Mouse (Mus musculus) stomach, postnatal 0 days (tissue): ENCODE measurements around the gene Olfr594. TPM values are rescaled to one million over a fixed set of nuclear protein-coding genes. Genes with fewer than 3 reads are reported as not detected.
"Not testable (repeated sequence)": the region's sequence is repeated elsewhere in the genome, so short reads cannot be mapped to it uniquely, and the experiment has no call there.

Experiments used
- ATAC-seq: fragments of 200-750 bp; cut with Nextera tagmentation; 2 replicates; pipeline ENCODE4 v1.8.0; 2017; ENCODE audit not compliant: low FRiP score, low TSS enrichment
- DNase-seq: peaks from one replicate; pipeline ENCODE4 v3.0.0-alpha.2; 2016; ENCODE audit warnings: low spot score
- H3K27ac ChIP-seq: fragments of 300-500 bp; sonication (generic); replicated peaks from 2 replicates; pipeline ENCODE4 v1.5.1; 2014; ENCODE audit warnings: mild to moderate bottlenecking, control low read depth
- H3K27me3 ChIP-seq: fragments of 300-500 bp; sonication (generic); 2 replicates; pipeline ENCODE4 v1.6.1; 2014; ENCODE audit warnings: low read length; ENCODE audit not compliant: control insufficient read depth, insufficient read depth
- H3K36me3 ChIP-seq: fragments of 300-500 bp; sonication (generic); 2 replicates; pipeline ENCODE4 v1.6.1; 2014; ENCODE audit warnings: low read length, mixed read lengths; ENCODE audit not compliant: control insufficient read depth, insufficient read depth
- H3K4me1 ChIP-seq: fragments of 300-500 bp; sonication (generic); replicated peaks from 2 replicates; pipeline ENCODE4 v1.6.1; 2014; ENCODE audit warnings: antibody characterized with exemption; ENCODE audit not compliant: control insufficient read depth, insufficient read depth
- H3K4me2 ChIP-seq: fragments of 300-500 bp; sonication (generic); replicated peaks from 2 replicates; pipeline ENCODE4 v1.6.1; 2014; ENCODE audit warnings: low read depth, mild to moderate bottlenecking, control low read depth, moderate library complexity
- H3K4me3 ChIP-seq: fragments of 300-500 bp; sonication (generic); 2 replicates; pipeline ENCODE4 v1.5.1; 2014; ENCODE audit warnings: low read depth, low read length, control low read depth
- H3K9ac ChIP-seq: fragments of 300-500 bp; sonication (generic); 2 replicates; pipeline ENCODE4 v1.6.1; 2014; ENCODE audit warnings: mild to moderate bottlenecking, low read length, control low read depth, mixed read lengths
- H3K9me3 ChIP-seq: fragments of 300-500 bp; sonication (generic); 2 replicates; pipeline ENCODE4 v1.6.1; 2016; ENCODE audit warnings: low read length; ENCODE audit not compliant: control insufficient read depth
- CTCF ChIP-seq: IDR thresholded peaks from 2 replicates; pipeline ENCODE4 v1.5.1; 2016; ENCODE audit warnings: antibody characterized with exemption, low read depth, mild to moderate bottlenecking, moderate library complexity
- EP300 ChIP-seq: optimal IDR thresholded peaks from 2 replicates; pipeline ENCODE3; 2016; ENCODE audit warnings: antibody characterized with exemption
- WGBS: fragments of 180-500 bp; shearing (Covaris S2); extraction: QIAGEN DNeasy Blood & Tissue Kit; methylation state at CpG from one replicate; pipeline ENCODE4 v1.1.7; 2014; 5-methylcytosine and 5-hydroxymethylcytosine counted together
- polyA plus RNA-seq: library from polyadenylated mRNA; unstranded; fragments of >200 nt; fragmentation: Nextera tagmentation; extraction: Ambion mirVana; gene quantifications from 2 replicates; pipeline ENCODE4 v1.2.1, GENCODE M21; 2015

The Olfr594 gene
- not detected in 2 replicates for polyA plus RNA-seq

DNA sequence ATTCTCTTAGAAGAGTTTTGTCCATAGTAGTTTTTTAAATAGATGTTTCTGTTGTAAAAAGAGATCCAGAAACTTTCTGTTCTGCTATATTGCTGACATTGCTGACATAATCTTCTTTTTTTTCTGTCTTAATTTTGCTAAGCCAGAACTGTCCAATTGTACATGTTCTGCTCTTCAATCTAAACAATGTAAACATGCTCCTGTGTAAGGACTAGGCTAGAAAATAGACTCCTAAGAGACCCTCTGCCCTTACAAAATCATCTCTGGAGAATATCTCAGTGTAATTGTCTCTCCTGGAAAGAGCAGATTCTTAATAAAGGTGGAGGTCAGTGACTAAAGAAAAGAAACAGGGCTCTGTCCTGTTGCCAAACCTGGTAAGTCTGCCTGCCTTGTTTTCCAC, at the start of gene Olfr594:
Gene Olfr594, plus strand, starts transcription at position 301 of the 400 bp plus-strand sequence.
- Histone ChIP-seq H3K27me3 (no peaks in the 10 kb centered on the region), H3K27ac (no peak within 1 kb of the TSS), H3K9me3 (no peaks in the 10 kb centered on the region), H3K4me3 (no peak within 1 kb of the TSS), H3K4me1 (no peaks in the 10 kb centered on the region), H3K36me3 (no peaks in the 10 kb centered on the region), H3K9ac (no peak within 1 kb of the TSS), H3K4me2 (no peak within 1 kb of the TSS)
- DNase-seq, result no peak
- ATAC-seq, result no peak
- TF ChIP-seq EP300 (no peak), CTCF (no peak)

DNA sequence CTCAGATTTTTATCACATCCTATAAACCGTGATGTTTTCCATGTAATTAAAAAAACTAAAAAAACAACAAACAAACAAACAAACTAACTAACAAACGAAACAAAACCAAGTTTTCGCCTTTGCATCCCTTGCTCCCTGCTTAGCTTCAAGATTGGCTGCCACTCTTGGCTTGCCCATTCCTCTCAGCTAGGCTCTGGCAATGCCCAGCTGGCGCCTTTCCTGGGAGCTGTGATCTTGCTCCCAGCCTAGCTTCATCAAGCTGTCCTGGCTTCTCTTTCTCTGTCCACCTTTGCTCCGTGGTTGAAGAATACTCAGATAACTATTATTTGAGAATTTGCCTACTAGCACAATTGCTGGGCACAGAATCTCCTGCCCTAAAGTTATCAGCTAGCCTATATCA, 47.1 kb upstream of the Olfr594 start:
- no peak overlapping the region for H3K4me2 ChIP-seq
- H3K4me1 ChIP-seq, result no peaks in the 10 kb centered on the region
- DNase-seq (no peak), ATAC-seq (no peak)
- H3K27ac ChIP-seq, result no peak overlapping the region
- no peaks in the 10 kb centered on the region for H3K9me3 ChIP-seq
- 73% methylated on average over 5 of the region's 5 CpGs for WGBS
- no peak overlapping the region for H3K4me3 ChIP-seq
- H3K36me3 ChIP-seq, result no peaks in the 10 kb centered on the region
- TF ChIP-seq EP300, result no peak
- no peak for TF ChIP-seq CTCF
- H3K9ac ChIP-seq, result no peak overlapping the region
- no peaks in the 10 kb centered on the region for H3K27me3 ChIP-seq

DNA sequence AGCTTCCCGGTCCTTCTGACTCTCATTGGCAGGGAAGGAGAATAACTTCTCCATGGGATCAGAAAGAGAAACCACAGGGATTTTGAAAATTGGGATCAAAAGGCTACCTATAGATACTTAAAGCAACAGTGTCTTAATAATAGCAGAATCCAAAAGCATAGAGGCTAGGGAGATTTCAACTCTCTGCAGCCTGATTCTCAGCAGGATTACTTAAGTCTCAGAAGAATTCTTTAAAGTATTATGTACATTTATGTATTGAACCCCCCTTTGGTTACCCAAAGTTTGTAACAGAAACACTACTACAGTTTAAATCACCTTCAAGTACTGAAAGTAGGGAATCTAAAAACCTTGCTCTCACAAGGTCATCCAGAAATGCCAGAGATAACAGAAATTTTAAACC, 38.6 kb upstream of the Olfr594 start, which contains the start of gene Olfr591:
Gene Olfr591, minus strand, starts transcription at position 101 of the 400 bp plus-strand sequence.
- Histone ChIP-seq H3K4me3 (no peak within 1 kb of the TSS), H3K9ac (no peak within 1 kb of the TSS), H3K4me1 (no peaks in the 10 kb centered on the region), H3K4me2 (no peak within 1 kb of the TSS), H3K9me3 (no peaks in the 10 kb centered on the region), H3K27me3 (no peaks in the 10 kb centered on the region), H3K36me3 (no peaks in the 10 kb centered on the region), H3K27ac (no peak within 1 kb of the TSS)
- DNase-seq (no peak), ATAC-seq (no peak)
- TF ChIP-seq CTCF (no peak), EP300 (no peak)
- WGBS, result 65% methylated on average over 1 of the region's 1 CpGs

DNA sequence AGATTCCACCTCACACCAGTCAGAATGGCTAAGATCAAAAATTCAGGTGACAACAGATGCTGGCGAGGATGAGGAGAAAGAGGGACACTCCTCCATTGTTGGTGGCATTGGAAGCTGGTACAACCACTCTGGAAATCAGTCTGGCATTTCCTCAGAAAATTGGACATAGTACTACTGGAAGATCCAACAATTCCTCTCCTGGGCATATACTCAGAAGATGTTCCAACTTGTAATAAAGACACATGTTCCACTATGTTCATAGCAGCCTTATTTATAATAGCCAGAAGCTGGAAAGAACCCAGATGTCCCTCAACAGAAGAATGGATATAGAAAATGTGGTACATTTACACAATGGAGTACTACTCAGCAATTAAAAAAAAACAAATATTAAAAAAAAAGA, 32.3 kb upstream of the Olfr594 start, which contains the start of gene Olfr592:
Gene Olfr592, plus strand, starts transcription at position 301 of the 400 bp plus-strand sequence.
- not testable (repeated sequence) for H3K9ac ChIP-seq, H3K9me3 ChIP-seq, H3K4me3 ChIP-seq, H3K4me1 ChIP-seq, DNase-seq, H3K27me3 ChIP-seq, ATAC-seq, H3K36me3 ChIP-seq, H3K27ac ChIP-seq, H3K4me2 ChIP-seq
- 67% methylated on average over 1 of the region's 1 CpGs for whole genome bisulfite sequencing

DNA sequence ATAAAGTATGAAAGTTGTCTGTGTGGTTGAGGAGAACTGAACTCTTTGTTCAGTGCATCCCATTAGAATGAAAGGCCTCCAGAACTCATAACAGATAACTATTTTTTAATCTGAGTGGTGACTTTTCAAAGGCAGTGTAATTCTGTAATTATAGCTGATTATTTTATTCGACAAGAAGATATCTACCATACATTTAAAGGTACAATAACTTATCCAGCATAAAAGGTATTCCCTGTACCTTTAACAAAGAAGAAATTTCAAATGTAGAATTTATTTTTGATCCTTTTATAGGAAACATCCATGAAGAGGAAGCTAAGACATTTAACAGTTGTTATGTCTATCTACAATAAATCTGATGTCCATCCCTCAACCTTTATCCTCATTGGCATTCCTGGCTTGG, 5.2 kb upstream of the Olfr594 start, which contains the start of gene Olfr593:
Gene Olfr593, plus strand, starts transcription at position 301 of the 400 bp plus-strand sequence.
- Histone ChIP-seq H3K4me1 (no peaks in the 10 kb centered on the region), H3K27ac (no peak within 1 kb of the TSS), H3K27me3 (no peaks in the 10 kb centered on the region), H3K9ac (no peak within 1 kb of the TSS), H3K9me3 (no peaks in the 10 kb centered on the region), H3K4me3 (no peak within 1 kb of the TSS), H3K36me3 (no peaks in the 10 kb centered on the region), H3K4me2 (no peak within 1 kb of the TSS)
- 71% methylated on average over 1 of the region's 1 CpGs for WGBS
- ATAC-seq, result no peak
- TF ChIP-seq CTCF, result no peak
- no peak for TF ChIP-seq EP300
- DNase-seq, result no peak

DNA sequence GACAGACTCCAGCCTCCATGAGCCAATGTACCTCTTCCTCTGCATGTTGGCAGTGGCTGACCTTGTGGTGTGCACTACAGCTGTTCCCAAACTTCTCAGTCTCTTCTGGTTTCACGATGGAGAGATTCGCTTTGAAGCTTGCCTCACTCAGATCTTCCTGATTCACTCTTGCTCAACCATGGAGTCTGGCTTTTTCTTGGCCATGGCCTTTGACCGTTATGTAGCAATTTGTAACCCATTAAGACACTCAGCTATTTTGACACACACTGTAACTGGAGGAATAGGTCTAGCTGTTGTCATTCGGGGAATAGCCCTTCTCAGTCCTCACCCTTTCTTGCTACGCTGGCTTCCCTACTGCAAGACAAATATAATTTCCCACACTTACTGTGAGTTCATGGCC, 4.7 kb upstream of the Olfr594 start:
- ATAC-seq, H3K4me2 ChIP-seq, H3K9me3 ChIP-seq, H3K27me3 ChIP-seq, H3K9ac ChIP-seq, H3K27ac ChIP-seq, H3K36me3 ChIP-seq, DNase-seq, H3K4me1 ChIP-seq, H3K4me3 ChIP-seq: not testable (repeated sequence)
- WGBS, result 85% methylated on average over 5 of the region's 5 CpGs

DNA sequence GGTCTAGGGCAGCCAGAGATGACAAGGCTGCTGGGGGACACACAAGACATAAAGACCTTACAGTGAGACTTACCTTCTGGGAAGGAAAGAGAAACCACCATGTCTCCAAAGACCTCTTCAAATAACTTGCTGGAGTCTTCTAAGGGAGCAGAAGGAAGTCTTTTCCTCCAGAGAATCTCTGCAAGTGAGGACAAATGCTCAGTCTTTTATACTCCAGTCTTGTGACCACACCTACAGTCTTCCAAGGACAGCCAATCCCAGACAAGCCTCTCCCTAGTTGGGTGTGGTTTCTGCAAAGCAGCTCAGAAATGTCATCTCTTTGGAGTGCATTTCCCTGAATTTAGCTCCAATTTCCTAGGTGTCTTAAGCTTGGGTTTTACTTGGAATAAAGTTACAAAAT, 35.6 kb downstream of the Olfr594 start, which contains the start of gene Usp17ld:
Gene Usp17ld, minus strand, starts transcription at position 101 of the 400 bp plus-strand sequence.
- not testable (repeated sequence) for H3K9me3 ChIP-seq, H3K27ac ChIP-seq, H3K9ac ChIP-seq, DNase-seq, H3K4me2 ChIP-seq, ATAC-seq, H3K36me3 ChIP-seq, H3K27me3 ChIP-seq, H3K4me1 ChIP-seq, H3K4me3 ChIP-seq
